Mouse (Mus musculus) myocyte (in vitro differentiated cells): Measurements from ENCODE around the gene Chn1. TPM values are rescaled to one million over a fixed set of nuclear protein-coding genes. Genes with fewer than 3 reads are reported as not detected.

Source experiments
- H3K27me3 ChIP-seq: one replicate; pipeline ENCODE4 v1.6.1; 2011; ENCODE audit not compliant: control insufficient read depth, insufficient read depth, insufficient read length
- H3K36me3 ChIP-seq: one replicate; pipeline ENCODE4 v1.6.1; 2011; ENCODE audit not compliant: control insufficient read depth, insufficient read depth
- H3K4me2 ChIP-seq: one replicate; pipeline ENCODE4 v1.6.1; 2011; ENCODE audit warnings: low read depth, control low read depth
- H3K4me3 ChIP-seq: one replicate; pipeline ENCODE4 v1.5.1; 2011; ENCODE audit warnings: mild to moderate bottlenecking, control low read depth, moderate library complexity
- H3K79me2 ChIP-seq: one replicate; pipeline ENCODE4 v1.6.1; 2011; ENCODE audit not compliant: control insufficient read depth, insufficient read depth
- H3ac ChIP-seq: one replicate; pipeline ENCODE4 v1.6.1; 2011; ENCODE audit not compliant: control insufficient read depth, insufficient read length
- CEBPB ChIP-seq: IDR thresholded peaks from 2 replicates; pipeline ENCODE4 v1.6.1; 2011; ENCODE audit warnings: mild to moderate bottlenecking, moderate library complexity; ENCODE audit not compliant: poor library complexity, insufficient read depth, severe bottlenecking
- E2F4 ChIP-seq: IDR thresholded peaks from one replicate; pipeline ENCODE4 v1.6.1; 2011; ENCODE audit warnings: mild to moderate bottlenecking, control low read depth, moderate library complexity; ENCODE audit not compliant: insufficient read depth
- MAX ChIP-seq: IDR thresholded peaks from one replicate; pipeline ENCODE4 v1.6.1; 2011; ENCODE audit warnings: low read depth, mild to moderate bottlenecking, control low read depth
- MYOD1 ChIP-seq, 3 experiments: IDR thresholded peaks; one replicate each; pipeline ENCODE4 v1.6.1; 2011; ENCODE audit warnings: control low read depth in 2 of 3, low read depth in 2 of 3, mild to moderate bottlenecking in 2 of 3, moderate library complexity in 1 of 3; ENCODE audit not compliant: insufficient read length in 2 of 3, control insufficient read depth in 1 of 3
- MYOG ChIP-seq, 3 experiments: IDR thresholded peaks; one replicate each; pipeline ENCODE4 v1.6.1; 2011; ENCODE audit warnings: control low read depth in 2 of 3, low read depth in 2 of 3, mild to moderate bottlenecking in 2 of 3; ENCODE audit not compliant: insufficient read length in 2 of 3, control insufficient read depth in 1 of 3, insufficient read depth in 1 of 3
- POLR2A ChIP-seq: IDR thresholded peaks from one replicate; pipeline ENCODE4 v1.6.1; 2011; ENCODE audit warnings: low read depth, mild to moderate bottlenecking, control low read depth, moderate library complexity; ENCODE audit not compliant: insufficient read length
- POLR2AphosphoS2 ChIP-seq: IDR thresholded peaks from one replicate; pipeline ENCODE4 v1.6.1; 2011; ENCODE audit warnings: low read depth, control low read depth; ENCODE audit not compliant: insufficient read length
- REST ChIP-seq: IDR thresholded peaks from one replicate; pipeline ENCODE4 v1.6.1; 2011; ENCODE audit warnings: mild to moderate bottlenecking, control low read depth, moderate library complexity; ENCODE audit not compliant: insufficient read depth, insufficient read length
- SRF ChIP-seq: IDR thresholded peaks from one replicate; pipeline ENCODE4 v1.6.1; 2011; ENCODE audit warnings: low read depth; ENCODE audit not compliant: control insufficient read depth, insufficient read length
- TCF12 ChIP-seq: IDR thresholded peaks from one replicate; pipeline ENCODE4 v1.6.1; 2011; ENCODE audit warnings: mild to moderate bottlenecking, control low read depth; ENCODE audit not compliant: poor library complexity, insufficient read depth, severe bottlenecking
- TCF3 ChIP-seq: IDR thresholded peaks from one replicate; pipeline ENCODE4 v1.6.1; 2011; ENCODE audit warnings: low read depth, control low read depth; ENCODE audit not compliant: insufficient read length
- USF1 ChIP-seq: IDR thresholded peaks from one replicate; pipeline ENCODE4 v1.6.1; 2011; ENCODE audit warnings: low read depth, mild to moderate bottlenecking, control low read depth, moderate library complexity
- polyA plus RNA-seq: library from polyadenylated mRNA; unstranded; fragments of >200 nt; fragmentation: generic; extraction: Trizol; gene quantifications from one replicate; pipeline ENCODE4 v1.2.1, GENCODE M21; 2012; ENCODE audit warnings: missing spikeins

The Chn1 gene
- polyA plus RNA-seq, 1 experiment, result 27.2 TPM

GRCm38 (mm10) chr2:73614303-73614702 lies 160.8 kb downstream of the Chn1 start:
- TF ChIP-seq CEBPB, result no peak
- no peak for TF ChIP-seq USF1
- no peak for TF ChIP-seq MAX
- no peak for TF ChIP-seq TCF3
- no peak for TF ChIP-seq E2F4
- TF ChIP-seq POLR2AphosphoS2, result no peak
- no peak for TF ChIP-seq REST
- TF ChIP-seq SRF, result no peak
- TF ChIP-seq MYOD1 (IDR thresholded peaks at IDR 0.05; ENCODE audit: control insufficient read depth in 1 of 3, insufficient read length in 2 of 3, low read depth in 2 of 3), result no peak
- no peak for TF ChIP-seq TCF12
- no peak for TF ChIP-seq MYOG (IDR thresholded peaks at IDR 0.05; ENCODE audit: control insufficient read depth in 1 of 3, insufficient read depth in 1 of 3, insufficient read length in 2 of 3, low read depth in 2 of 3)
- no peak for TF ChIP-seq POLR2A
- H3K4me2 ChIP-seq, result no peak overlapping the region

DNA sequence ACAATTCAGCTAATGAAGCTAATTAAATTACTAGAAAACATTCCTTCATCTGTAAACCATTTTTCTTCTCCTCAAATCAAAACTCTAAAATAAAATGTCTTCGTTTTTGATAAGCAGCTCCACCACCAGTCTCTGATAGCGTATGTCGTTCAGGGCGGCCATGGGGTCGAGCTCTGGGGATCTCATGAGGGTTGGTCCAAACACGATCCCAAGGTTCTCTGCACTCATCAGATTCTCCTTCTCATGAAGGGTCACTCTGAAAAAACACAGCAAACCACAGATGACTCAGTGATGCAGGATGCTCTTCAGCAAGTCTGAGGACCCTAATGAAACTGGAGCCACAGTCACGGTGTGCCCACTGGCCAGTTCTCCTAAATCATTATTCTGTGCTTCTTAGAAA lies 162.2 kb downstream of the Chn1 start:
- no peaks in the 10 kb centered on the region for H3K27me3 ChIP-seq
- H3K4me3 ChIP-seq, result no peak overlapping the region
- no peak overlapping the region for H3K4me2 ChIP-seq
- H3ac ChIP-seq, result no peak overlapping the region
- TF ChIP-seq TCF3 (no peak), SRF (no peak), POLR2AphosphoS2 (no peak), TCF12 (no peak), CEBPB (no peak), MYOD1 (IDR thresholded peaks at IDR 0.05; ENCODE audit: control insufficient read depth in 1 of 3, insufficient read length in 2 of 3, low read depth in 2 of 3) (no peak), E2F4 (no peak), MYOG (IDR thresholded peaks at IDR 0.05; ENCODE audit: control insufficient read depth in 1 of 3, insufficient read depth in 1 of 3, insufficient read length in 2 of 3, low read depth in 2 of 3) (no peak), REST (no peak), MAX (no peak), POLR2A (no peak), USF1 (no peak)
- H3K79me2 ChIP-seq, result no peaks in the 10 kb centered on the region
- peaks cover 5% of the 10 kb centered on the region for H3K36me3 ChIP-seq

More at GRCm38 (mm10) chr2:73614303-73614702, 160.8 kb downstream of the Chn1 start:
- H3ac ChIP-seq, result no peak overlapping the region
- H3K36me3 ChIP-seq, result peaks cover 11% of the 10 kb centered on the region
- no peaks in the 10 kb centered on the region for H3K27me3 ChIP-seq
- no peak overlapping the region for H3K4me3 ChIP-seq
- H3K79me2 ChIP-seq, result no peaks in the 10 kb centered on the region

- H3K27me3 ChIP-seq, result no peaks in the 10 kb centered on the region
- no peak overlapping the region for H3K4me2 ChIP-seq
- H3K36me3 ChIP-seq, result no peaks in the 10 kb centered on the region
- no peak overlapping the region for H3K4me3 ChIP-seq
- H3ac ChIP-seq, result no peak overlapping the region
- TF ChIP-seq POLR2AphosphoS2 (no peak), MYOD1 (IDR thresholded peaks at IDR 0.05; ENCODE audit: control insufficient read depth in 1 of 3, insufficient read length in 2 of 3, low read depth in 2 of 3) (no peak), SRF (no peak), MYOG (IDR thresholded peaks at IDR 0.05; ENCODE audit: control insufficient read depth in 1 of 3, insufficient read depth in 1 of 3, insufficient read length in 2 of 3, low read depth in 2 of 3) (no peak), POLR2A (no peak), TCF12 (no peak), E2F4 (no peak), MAX (no peak)
- H3K79me2 ChIP-seq, result no peaks in the 10 kb centered on the region
Observed at GRCm38 (mm10) chr2:73612367-73612914, 162.7 kb downstream of the Chn1 start.

DNA sequence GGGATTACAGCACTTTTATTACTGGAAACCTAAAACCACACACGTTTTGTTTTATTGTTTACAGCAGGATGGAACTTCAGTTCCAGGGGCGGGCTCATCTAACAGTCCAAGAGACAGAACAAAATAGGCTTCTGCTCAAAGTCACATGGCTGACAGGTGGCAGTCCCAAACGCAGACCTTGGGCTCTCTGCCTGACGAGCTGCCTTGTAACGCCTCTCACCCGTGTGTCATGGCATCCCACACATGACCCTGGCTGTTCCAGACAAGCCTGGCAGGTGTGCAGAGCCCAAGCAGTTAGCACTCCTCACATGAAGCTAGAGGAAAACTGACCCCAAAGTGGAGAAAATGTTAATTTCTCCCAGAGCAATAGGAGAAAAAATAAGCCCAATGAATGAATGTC lies 163.3 kb downstream of the Chn1 start:
- Histone ChIP-seq H3K4me3 (no peak overlapping the region), H3K36me3 (no peaks in the 10 kb centered on the region), H3ac (no peak overlapping the region)

DNA sequence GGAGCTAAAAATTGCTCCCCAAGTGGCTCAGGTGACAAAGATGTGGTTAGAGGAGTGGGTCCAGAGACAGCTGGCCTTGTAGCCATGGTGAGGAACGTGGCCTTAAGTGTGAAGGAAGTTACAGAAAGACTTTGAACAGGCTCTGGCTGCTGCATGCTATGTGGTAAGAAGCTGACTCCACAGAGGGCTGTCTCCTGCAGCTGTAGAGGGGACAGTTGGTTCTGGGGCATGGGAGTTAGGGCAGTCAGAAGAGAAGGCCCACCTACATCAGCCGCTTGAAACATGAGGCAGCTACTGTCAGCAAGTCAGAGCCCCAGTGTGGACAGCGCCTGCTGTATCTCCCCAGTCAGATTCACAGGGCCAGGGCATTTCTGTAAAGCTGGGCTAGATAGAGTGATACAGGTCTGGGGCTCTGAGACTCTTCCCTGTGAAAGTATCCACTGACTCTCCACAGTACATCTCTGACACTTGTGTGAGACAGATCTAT lies 165.4 kb downstream of the Chn1 start:
- TF ChIP-seq MYOD1 (IDR thresholded peaks at IDR 0.05; ENCODE audit: control insufficient read depth in 1 of 3, insufficient read length in 2 of 3, low read depth in 2 of 3), result peak in 2 of 3 experiments; percentile 52 to 55
- no peak for TF ChIP-seq POLR2A
- TF ChIP-seq E2F4, result no peak
- peak in 2 of 3 experiments; percentile 44 to 46 for TF ChIP-seq MYOG (IDR thresholded peaks at IDR 0.05; ENCODE audit: control insufficient read depth in 1 of 3, insufficient read depth in 1 of 3, insufficient read length in 2 of 3, low read depth in 2 of 3)
- no peak for TF ChIP-seq USF1
- TF ChIP-seq TCF12, result no peak
- no peaks in the 10 kb centered on the region for H3K36me3 ChIP-seq

More for the DNA sequence above, 163.3 kb downstream of the Chn1 start:
- Histone ChIP-seq H3K79me2 (no peaks in the 10 kb centered on the region), H3K27me3 (no peaks in the 10 kb centered on the region), H3K4me2 (no peak overlapping the region)
- peak; percentile 21 for TF ChIP-seq TCF12
- no peak for TF ChIP-seq SRF
- no peak for TF ChIP-seq REST
- peak; percentile 39 to 85 (median 51) for TF ChIP-seq MYOG (IDR thresholded peaks at IDR 0.05; ENCODE audit: control insufficient read depth in 1 of 3, insufficient read depth in 1 of 3, insufficient read length in 2 of 3, low read depth in 2 of 3)
- TF ChIP-seq POLR2AphosphoS2, result no peak
- TF ChIP-seq MYOD1 (IDR thresholded peaks at IDR 0.05; ENCODE audit: control insufficient read depth in 1 of 3, insufficient read length in 2 of 3, low read depth in 2 of 3), result peak; percentile 39 to 91 (median 77)
- peak; percentile 7 for TF ChIP-seq USF1
- no peak for TF ChIP-seq E2F4

More for the DNA sequence above, 165.4 kb downstream of the Chn1 start:
- Histone ChIP-seq H3K27me3 (no peaks in the 10 kb centered on the region), H3ac (no peak overlapping the region), H3K79me2 (no peaks in the 10 kb centered on the region), H3K4me2 (peak overlapping the region; percentile 29), H3K4me3 (no peak overlapping the region)
